Mouse (Mus musculus) bone marrow macrophage, adult 2 months (primary cell): ENCODE measurements at regions not wholly inside any gene's neighbourhood (a gene's known extent, or its start where the extent isn't known, plus 50 kb on each side); places are given as distances from the start of the nearest gene placed in this dataset.

Source experiments
- H3K27ac ChIP-seq: 2 replicates; pipeline ENCODE4 v1.5.1; 2012; ENCODE audit warnings: low read depth, low read length; ENCODE audit not compliant: insufficient read depth
- H3K4me1 ChIP-seq: 2 replicates; pipeline ENCODE4 v1.6.1; 2012; ENCODE audit warnings: low read length; ENCODE audit not compliant: control insufficient read depth, insufficient read depth
- H3K4me3 ChIP-seq: 2 replicates; pipeline ENCODE4 v1.5.1; 2012; ENCODE audit warnings: mild to moderate bottlenecking, low read length, moderate library complexity; ENCODE audit not compliant: insufficient read depth
- CTCF ChIP-seq: IDR thresholded peaks from 2 replicates; pipeline ENCODE4 v1.5.1; 2012; ENCODE audit warnings: low read depth, mild to moderate bottlenecking, low read length, moderate library complexity
- POLR2A ChIP-seq: IDR thresholded peaks from 2 replicates; pipeline ENCODE4 v1.6.1; 2012; ENCODE audit warnings: mild to moderate bottlenecking, low read depth, low read length, borderline replicate concordance

GRCm38 (mm10) chr6:36058206-36058605 is 329.7 kb upstream of the Chrm2 start:
- TF ChIP-seq POLR2A (no peak), CTCF (no peak)
- Histone ChIP-seq H3K4me1 (no peaks in the 10 kb centered on the region), H3K4me3 (no peak overlapping the region), H3K27ac (no peak overlapping the region)

DNA sequence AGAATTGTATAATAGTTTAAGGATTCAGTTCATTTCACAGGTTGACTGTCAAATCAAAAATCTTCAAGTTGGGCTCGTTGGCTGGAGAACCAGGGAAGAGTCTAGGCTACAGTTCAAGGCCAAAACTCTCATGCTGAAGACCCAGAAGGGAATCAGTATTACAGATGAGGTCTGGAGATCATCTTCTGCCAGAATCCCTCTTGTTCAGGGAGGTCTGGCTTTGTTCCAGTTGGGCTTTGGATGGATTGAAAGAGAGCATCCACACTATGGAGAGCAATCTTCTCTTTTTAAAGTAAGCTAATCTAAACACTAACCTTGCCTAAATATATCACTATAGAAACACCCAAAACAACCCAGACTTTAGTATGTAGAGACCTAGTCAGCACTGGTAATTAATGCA is 327.5 kb upstream of the Chrm2 start:
- Histone ChIP-seq H3K4me1 (no peaks in the 10 kb centered on the region), H3K27ac (no peak overlapping the region), H3K4me3 (no peak overlapping the region)
- TF ChIP-seq CTCF (no peak), POLR2A (no peak)

DNA sequence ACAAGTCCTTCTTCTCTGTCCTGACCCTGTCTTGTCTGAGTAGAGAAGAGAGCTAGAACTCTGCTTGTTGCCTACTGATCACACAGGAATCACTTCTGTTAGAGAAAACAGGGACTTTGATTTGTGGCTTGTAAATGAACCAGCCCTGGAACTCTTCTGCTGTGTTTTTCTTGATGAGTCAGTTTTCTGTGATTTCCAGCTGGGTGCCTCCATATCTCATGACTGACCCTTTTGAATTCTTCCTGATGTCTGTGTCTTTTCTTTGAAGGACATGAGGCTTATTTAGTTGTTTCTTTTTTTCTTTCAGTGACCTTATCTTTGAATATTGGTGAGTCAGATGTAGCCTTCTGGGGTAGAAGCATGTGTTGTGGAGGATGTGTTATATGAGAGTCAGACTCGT is 323.0 kb upstream of the Chrm2 start:
- TF ChIP-seq CTCF (no peak), POLR2A (no peak)
- H3K27ac ChIP-seq: no peak overlapping the region
- H3K4me3 ChIP-seq: no peak overlapping the region
- H3K4me1 ChIP-seq: no peaks in the 10 kb centered on the region

- Histone ChIP-seq H3K4me3 (no peak overlapping the region), H3K27ac (no peak overlapping the region), H3K4me1 (no peaks in the 10 kb centered on the region)
- no peak for TF ChIP-seq CTCF
- TF ChIP-seq POLR2A: no peak
Observed at GRCm38 (mm10) chr6:36068690-36069089, 319.2 kb upstream of the Chrm2 start.

DNA sequence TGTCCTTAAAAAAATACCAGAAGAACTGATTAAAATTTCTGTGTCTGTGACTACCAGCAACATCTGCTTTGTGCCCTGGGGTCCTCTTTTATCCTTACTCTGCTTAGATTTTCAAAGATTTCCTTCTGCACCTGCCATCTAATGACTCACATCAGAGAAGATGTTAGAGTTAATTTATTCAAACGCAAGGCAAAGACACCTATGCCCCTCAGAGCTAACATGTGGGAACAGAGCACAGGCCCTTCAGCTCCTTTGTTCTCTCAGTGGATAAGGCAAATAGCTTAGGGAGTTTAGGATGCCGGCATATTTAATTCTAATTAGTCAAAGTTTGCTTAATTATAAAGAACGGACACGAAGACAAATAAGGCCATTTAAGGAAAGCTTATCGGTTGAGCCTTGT is 308.3 kb upstream of the Chrm2 start:
- TF ChIP-seq CTCF: no peak
- no peak for TF ChIP-seq POLR2A

DNA sequence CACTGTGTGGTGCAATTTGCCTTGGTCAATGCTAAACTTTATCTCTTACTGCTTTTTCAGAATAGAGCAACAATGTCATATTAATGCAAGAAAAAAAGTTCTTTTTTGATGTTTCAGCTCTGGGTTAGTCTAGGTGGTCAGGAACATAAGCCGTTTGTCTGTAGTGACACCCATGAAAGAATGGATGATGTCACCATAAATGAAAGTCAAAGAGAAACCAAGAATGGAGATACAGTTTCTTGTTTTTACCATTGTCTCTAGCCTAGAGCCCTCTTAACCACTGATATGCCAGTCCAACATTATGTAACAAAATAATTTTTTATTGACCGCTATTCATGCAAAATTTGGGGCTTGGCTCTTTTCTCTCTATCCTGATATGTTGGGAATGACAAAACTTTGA is 294.3 kb upstream of the Chrm2 start:
- no peak for TF ChIP-seq POLR2A
- TF ChIP-seq CTCF: no peak
- Histone ChIP-seq H3K4me3 (no peak overlapping the region), H3K4me1 (no peaks in the 10 kb centered on the region), H3K27ac (no peak overlapping the region)

More for the DNA sequence above, 308.3 kb upstream of the Chrm2 start:
- H3K4me3 ChIP-seq: no peak overlapping the region
- no peak overlapping the region for H3K27ac ChIP-seq
- H3K4me1 ChIP-seq: no peaks in the 10 kb centered on the region

- H3K27ac ChIP-seq: no peak overlapping the region
- H3K4me3 ChIP-seq: no peak overlapping the region
- TF ChIP-seq POLR2A: no peak
- no peak for TF ChIP-seq CTCF
- no peaks in the 10 kb centered on the region for H3K4me1 ChIP-seq
Observed at GRCm38 (mm10) chr6:36094075-36094474, 293.8 kb upstream of the Chrm2 start.

GRCm38 (mm10) chr6:36097391-36097790 is 290.5 kb upstream of the Chrm2 start:
- Histone ChIP-seq H3K27ac (no peak overlapping the region), H3K4me3 (no peak overlapping the region), H3K4me1 (no peaks in the 10 kb centered on the region)
- no peak for TF ChIP-seq CTCF
- no peak for TF ChIP-seq POLR2A

- Histone ChIP-seq H3K27ac (no peak overlapping the region), H3K4me1 (no peaks in the 10 kb centered on the region)
Observed at GRCm38 (mm10) chr6:36098179-36098578, 289.7 kb upstream of the Chrm2 start.

GRCm38 (mm10) chr6:36108830-36109229 is 279.1 kb upstream of the Chrm2 start:
- Histone ChIP-seq H3K4me3 (no peak overlapping the region), H3K27ac (no peak overlapping the region), H3K4me1 (no peaks in the 10 kb centered on the region)
- no peak for TF ChIP-seq POLR2A
- no peak for TF ChIP-seq CTCF

More at GRCm38 (mm10) chr6:36098179-36098578, 289.7 kb upstream of the Chrm2 start:
- TF ChIP-seq POLR2A: no peak
- TF ChIP-seq CTCF: no peak
- no peak overlapping the region for H3K4me3 ChIP-seq

DNA sequence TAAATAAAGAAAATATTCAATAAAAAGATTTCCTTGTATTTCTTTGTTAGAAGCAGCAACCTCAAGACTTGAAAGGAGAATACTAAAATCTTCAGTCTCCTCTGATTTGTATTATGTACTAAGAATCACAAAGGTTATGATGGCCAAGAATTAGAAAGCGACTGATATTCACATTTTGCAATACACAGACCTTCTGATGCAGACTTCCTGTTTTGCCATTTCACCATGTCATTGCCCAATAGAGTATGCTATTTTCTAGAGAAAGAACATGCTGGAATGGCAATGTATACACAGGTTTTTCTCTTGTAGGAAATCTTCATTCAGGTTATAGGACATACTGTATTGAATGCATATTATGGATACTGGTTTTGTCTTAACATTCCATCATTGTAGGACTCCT is 250.7 kb upstream of the Chrm2 start:
- Histone ChIP-seq H3K4me1 (no peaks in the 10 kb centered on the region), H3K4me3 (no peak overlapping the region), H3K27ac (no peak overlapping the region)
- TF ChIP-seq POLR2A: no peak
- TF ChIP-seq CTCF: no peak
